10 mouse cellular contexts compared by ENCODE assay signal in genomic region chr1:58669635-58670034, GRCm38 (mm10). TPM values are rescaled to one million over a fixed set of nuclear protein-coding genes. Genes with fewer than 3 reads are reported as not detected.
"Had no signal": no experiment of that assay in that cellular context is flagged by ENCODE, and none has a peak within 500 bp of the region (broad histone marks: within the 10 kb centered on the region; RNA-seq: fewer than 3 reads in every experiment).

No protein-coding gene starts in this region.

RNA-seq across cellular contexts. Expression of gene Als2cr12, which starts 26.2 kb away (rescaled TPM):
- total RNA-seq: midbrain, postnatal 0 days had no signal
- polyA plus RNA-seq: liver, embryonic 15.5 days; liver, postnatal 0 days; macrophage; midbrain, embryonic 11.5 days; midbrain, embryonic 13.5 days; midbrain, embryonic 15.5 days; midbrain, postnatal 0 days; neural tube, embryonic 11.5 days; neural tube, embryonic 13.5 days; neural tube, embryonic 15.5 days had no signal
